Mouse (Mus musculus) heart, embryonic 15.5 days (tissue): ENCODE results near the gene Ube2g1. TPM values are rescaled to one million over a fixed set of nuclear protein-coding genes. Genes with fewer than 3 reads are reported as not detected.

Experiments used
- ATAC-seq: fragments of 200-750 bp; cut with Nextera tagmentation; replicated peaks from 2 replicates; pipeline ENCODE4 v1.8.0; 2017; ENCODE audit warnings: low read depth, moderate TSS enrichment; ENCODE audit not compliant: insufficient number of reproducible peaks, insufficient read depth, low FRiP score
- H3K27ac ChIP-seq: fragments of 300-500 bp; sonication (generic); 2 replicates; pipeline ENCODE4 v1.5.1; 2015; ENCODE audit warnings: mild to moderate bottlenecking, inconsistent platforms
- H3K27me3 ChIP-seq: fragments of 300-500 bp; sonication (generic); 2 replicates; pipeline ENCODE4 v1.6.1; 2015; ENCODE audit warnings: inconsistent platforms
- H3K36me3 ChIP-seq: fragments of 300-500 bp; sonication (generic); 2 replicates; pipeline ENCODE4 v1.6.1; 2015; ENCODE audit warnings: mild to moderate bottlenecking, inconsistent platforms
- H3K4me1 ChIP-seq: fragments of 300-500 bp; sonication (generic); replicated peaks from 2 replicates; pipeline ENCODE4 v1.6.1; 2015; ENCODE audit warnings: inconsistent platforms
- H3K4me2 ChIP-seq: fragments of 300-500 bp; sonication (generic); 2 replicates; pipeline ENCODE4 v1.6.1; 2015; ENCODE audit warnings: inconsistent platforms, mild to moderate bottlenecking, moderate library complexity
- H3K4me3 ChIP-seq: fragments of 300-500 bp; sonication (generic); 2 replicates; pipeline ENCODE4 v1.5.1; 2015; ENCODE audit warnings: mild to moderate bottlenecking, inconsistent platforms
- H3K9ac ChIP-seq: fragments of 300-500 bp; sonication (generic); 2 replicates; pipeline ENCODE4 v1.6.1; 2015; ENCODE audit warnings: mild to moderate bottlenecking, inconsistent platforms
- H3K9me3 ChIP-seq: fragments of 300-500 bp; sonication (generic); replicated peaks from 2 replicates; pipeline ENCODE4 v1.6.1; 2016; ENCODE audit warnings: inconsistent platforms
- WGBS: fragments of 180-500 bp; shearing (Covaris S2); methylation state at CpG from one replicate; pipeline ENCODE4 v1.1.7; 2015; ENCODE audit warnings: mixed read lengths; 5-methylcytosine and 5-hydroxymethylcytosine counted together
- polyA plus RNA-seq: library from polyadenylated mRNA; unstranded; fragments of >200 nt; fragmentation: Nextera tagmentation; extraction: Ambion mirVana; gene quantifications from 2 replicates; pipeline ENCODE4 v1.2.1, GENCODE M21; 2015

Gene Ube2g1
- polyA plus RNA-seq, 1 experiment from 2014 or later = 57.5 TPM

- Histone ChIP-seq H3K9me3 (no peaks in the 10 kb centered on the region), H3K27me3 (peaks cover 9% of the 10 kb centered on the region; the same call in 1 of the 2 replicates), H3K27ac (no peak overlapping the region), H3K9ac (peak overlapping the region; percentile 32; the same call in 1 of the 2 replicates), H3K36me3 (no peaks in the 10 kb centered on the region), H3K4me2 (peak overlapping the region; percentile 77), H3K4me3 (peak overlapping the region; percentile 45), H3K4me1 (peaks cover 9% of the 10 kb centered on the region)
- WGBS = 3% methylated on average over 24 of the region's 24 CpGs
- no peak; the same call in 1 of the 2 replicates for ATAC-seq
These were observed 30.4 kb upstream of the Ube2g1 start for GRCm38 (mm10) chr11:72576466-72577351.

GRCm38 (mm10) chr11:72578471-72578870 is 28.6 kb upstream of the Ube2g1 start:
- Histone ChIP-seq H3K9ac (no peak overlapping the region), H3K27ac (no peak overlapping the region), H3K4me1 (peaks cover 9% of the 10 kb centered on the region), H3K4me3 (no peak overlapping the region), H3K27me3 (peaks cover 9% of the 10 kb centered on the region; the same call in 1 of the 2 replicates), H3K4me2 (no peak overlapping the region), H3K9me3 (no peaks in the 10 kb centered on the region), H3K36me3 (no peaks in the 10 kb centered on the region)
- WGBS = 75% methylated on average over 4 of the region's 4 CpGs
- ATAC-seq = no peak

GRCm38 (mm10) chr11:72581609-72582447 is 25.3 kb upstream of the Ube2g1 start:
- no peak overlapping the region for H3K9ac ChIP-seq
- H3K4me3 ChIP-seq = no peak overlapping the region
- ATAC-seq = no peak
- no peaks in the 10 kb centered on the region for H3K9me3 ChIP-seq
- 0 out of 2 replicates have a peak, but pooled peaks cover under 1% of the 10 kb centered on the region for H3K4me1 ChIP-seq
- WGBS = 71% methylated on average over 8 of the region's 8 CpGs
- peaks cover 9% of the 10 kb centered on the region; the same call in 1 of the 2 replicates for H3K27me3 ChIP-seq
- no peak overlapping the region for H3K27ac ChIP-seq
- H3K36me3 ChIP-seq = no peaks in the 10 kb centered on the region
- no peak overlapping the region for H3K4me2 ChIP-seq

GRCm38 (mm10) chr11:72582448-72582705 is 24.7 kb upstream of the Ube2g1 start:
- Histone ChIP-seq H3K4me2 (no peak overlapping the region), H3K9ac (no peak overlapping the region), H3K4me3 (no peak overlapping the region), H3K27ac (no peak overlapping the region), H3K4me1 (no peaks in the 10 kb centered on the region), H3K36me3 (no peaks in the 10 kb centered on the region), H3K9me3 (no peaks in the 10 kb centered on the region), H3K27me3 (peaks cover 8% of the 10 kb centered on the region; the same call in 1 of the 2 replicates)
- WGBS = 73% methylated on average over 3 of the region's 3 CpGs
- no peak for ATAC-seq

- Histone ChIP-seq H3K4me3 (no peak overlapping the region), H3K36me3 (no peaks in the 10 kb centered on the region), H3K9ac (no peak overlapping the region), H3K4me2 (no peak overlapping the region), H3K4me1 (no peaks in the 10 kb centered on the region), H3K9me3 (no peaks in the 10 kb centered on the region), H3K27ac (no peak overlapping the region), H3K27me3 (peaks cover 3% of the 10 kb centered on the region; the same call in 1 of the 2 replicates)
- WGBS = 79% methylated on average over 2 of the region's 2 CpGs
- no peak for ATAC-seq
These were observed 24.0 kb upstream of the Ube2g1 start for GRCm38 (mm10) chr11:72583092-72583491.

- H3K4me2 ChIP-seq = no peak overlapping the region
- no peak for ATAC-seq
- no peak overlapping the region for H3K4me3 ChIP-seq
- no peak overlapping the region for H3K9ac ChIP-seq
- no peaks in the 10 kb centered on the region for H3K27me3 ChIP-seq
- H3K9me3 ChIP-seq = no peaks in the 10 kb centered on the region
- no peak overlapping the region for H3K27ac ChIP-seq
- WGBS = 83% methylated on average over 3 of the region's 3 CpGs
- H3K4me1 ChIP-seq = no peaks in the 10 kb centered on the region
- H3K36me3 ChIP-seq = no peaks in the 10 kb centered on the region
These were observed 20.5 kb upstream of the Ube2g1 start for GRCm38 (mm10) chr11:72586570-72586969.

- H3K27ac ChIP-seq = 0 out of 2 replicates have a peak overlapping the region, but pooled peaks have one; percentile 16
- 44% methylated on average over 7 of the region's 7 CpGs for WGBS
- no peak for ATAC-seq
- no peak overlapping the region for H3K4me2 ChIP-seq
- no peaks in the 10 kb centered on the region for H3K9me3 ChIP-seq
- H3K36me3 ChIP-seq = no peaks in the 10 kb centered on the region
- H3K27me3 ChIP-seq = no peaks in the 10 kb centered on the region
- H3K4me3 ChIP-seq = no peak overlapping the region
- H3K4me1 ChIP-seq = no peaks in the 10 kb centered on the region
- no peak overlapping the region for H3K9ac ChIP-seq
These were observed 19.4 kb upstream of the Ube2g1 start for GRCm38 (mm10) chr11:72587537-72588233.

- H3K4me2 ChIP-seq = no peak overlapping the region
- H3K4me1 ChIP-seq = no peaks in the 10 kb centered on the region
- H3K36me3 ChIP-seq = no peaks in the 10 kb centered on the region
- H3K4me3 ChIP-seq = no peak overlapping the region
- H3K27ac ChIP-seq = no peak overlapping the region
- no peak for ATAC-seq
- no peaks in the 10 kb centered on the region for H3K9me3 ChIP-seq
- H3K27me3 ChIP-seq = no peaks in the 10 kb centered on the region
- 77% methylated on average over 2 of the region's 2 CpGs for WGBS
- H3K9ac ChIP-seq = no peak overlapping the region
These were observed 11.9 kb upstream of the Ube2g1 start for GRCm38 (mm10) chr11:72595010-72595737.

GRCm38 (mm10) chr11:72597780-72598179 is 9.3 kb upstream of the Ube2g1 start:
- no peaks in the 10 kb centered on the region for H3K36me3 ChIP-seq
- no peak overlapping the region for H3K4me3 ChIP-seq
- no peaks in the 10 kb centered on the region for H3K9me3 ChIP-seq
- H3K9ac ChIP-seq = no peak overlapping the region
- H3K4me2 ChIP-seq = no peak overlapping the region
- WGBS = 87% methylated on average over 4 of the region's 4 CpGs
- no peaks in the 10 kb centered on the region for H3K4me1 ChIP-seq
- H3K27ac ChIP-seq = no peak overlapping the region
- no peak for ATAC-seq
- no peaks in the 10 kb centered on the region for H3K27me3 ChIP-seq

- H3K36me3 ChIP-seq = no peaks in the 10 kb centered on the region
- WGBS = under 1% methylated on average over 73 of the region's 79 CpGs
- H3K27me3 ChIP-seq = no peaks in the 10 kb centered on the region
- peaks cover 17% of the 10 kb centered on the region for H3K4me1 ChIP-seq
- H3K9me3 ChIP-seq = no peaks in the 10 kb centered on the region
- peak; percentile 80 for ATAC-seq
- H3K4me3 ChIP-seq = peak overlapping the region; percentile 99
- peak overlapping the region; percentile 94 for H3K9ac ChIP-seq
- H3K27ac ChIP-seq = peak overlapping the region; percentile 99
- H3K4me2 ChIP-seq = peak overlapping the region; percentile 70
These were observed 487 bp downstream of the Ube2g1 start for GRCm38 (mm10) chr11:72607469-72608070.
